In genomic region chr1:81581208-81581607, GRCm38 (mm10) we compare ENCODE assay signal across 16 mouse cellular contexts.
"Had no signal": no experiment of that assay in that cellular context is flagged by ENCODE, and none has a peak within 500 bp of the region (broad histone marks: within the 10 kb centered on the region; RNA-seq: fewer than 3 reads in every experiment).

No protein-coding gene starts in this region.

- H3K4me3 ChIP-seq: intestine, embryonic 15.5 days; kidney, embryonic 15.5 days; liver, embryonic 13.5 days; stomach, embryonic 15.5 days had no signal

- H3K27ac ChIP-seq: intestine, embryonic 15.5 days; kidney, embryonic 15.5 days; liver, embryonic 13.5 days; stomach, embryonic 15.5 days had no signal

- H3K36me3 ChIP-seq: intestine, embryonic 15.5 days; kidney, embryonic 15.5 days; liver, embryonic 13.5 days; stomach, embryonic 15.5 days had no signal

- H3K9me3 ChIP-seq: intestine, embryonic 15.5 days; kidney, embryonic 15.5 days; liver, embryonic 13.5 days; stomach, embryonic 15.5 days had no signal

- DNase-seq: kidney, adult 11 months; kidney, adult 8-10 months; kidney, postnatal 10 days; kidney, postnatal 4 days; left cerebral cortex, postnatal 4 days; liver, embryonic 13.5 days; lung, postnatal 10 days; lung, postnatal 36 days; midbrain, embryonic 14.5 days; right cerebral cortex, postnatal 4 days; spleen, adult 18-20 months; thymus, postnatal 25 days had no signal

- H3K27me3 ChIP-seq: intestine, embryonic 15.5 days; kidney, embryonic 15.5 days; liver, embryonic 13.5 days; stomach, embryonic 15.5 days had no signal

- ATAC-seq: intestine, embryonic 15.5 days had no signal

- H3K4me2 ChIP-seq: intestine, embryonic 15.5 days; kidney, embryonic 15.5 days; liver, embryonic 13.5 days; midbrain, embryonic 11.5 days; stomach, embryonic 15.5 days had no signal

- H3K4me1 ChIP-seq: intestine, embryonic 15.5 days; kidney, embryonic 15.5 days; liver, embryonic 13.5 days; stomach, embryonic 15.5 days had no signal

- H3K9ac ChIP-seq: intestine, embryonic 15.5 days; kidney, embryonic 15.5 days; liver, embryonic 13.5 days; stomach, embryonic 15.5 days had no signal
